Mouse (Mus musculus) frontal cortex, postnatal 36 days (tissue): ENCODE results near the gene Cdh4.

Experiments used
- DNase-seq, 2 experiments: peaks; one replicate each; pipeline ENCODE4 v3.0.0; 2022; ENCODE audit warnings: low spot score in 2 of 2

The Cdh4 gene

GRCm38 (mm10) chr2:179862676-179863075 is 420.4 kb downstream of the Cdh4 start:
- no peak for DNase-seq

- peak in 1 of 2 experiments; percentile 16 for DNase-seq
These were observed 421.0 kb downstream of the Cdh4 start for GRCm38 (mm10) chr2:179863266-179863665.

- no peak for DNase-seq
These were observed 422.9 kb downstream of the Cdh4 start for GRCm38 (mm10) chr2:179865097-179865496.

GRCm38 (mm10) chr2:179867669-179868068 is 425.4 kb downstream of the Cdh4 start:
- DNase-seq, result no peak

GRCm38 (mm10) chr2:179869871-179870270 is 427.6 kb downstream of the Cdh4 start:
- DNase-seq, result peak in 1 of 2 experiments; percentile 31

GRCm38 (mm10) chr2:179872724-179873123 is 430.5 kb downstream of the Cdh4 start:
- peak; percentile 45 to 46 for DNase-seq

GRCm38 (mm10) chr2:179873315-179873714 is 431.1 kb downstream of the Cdh4 start:
- peak in 1 of 2 experiments; percentile 24 for DNase-seq

- DNase-seq, result peak; percentile 55 to 58
These were observed 432.9 kb downstream of the Cdh4 start for GRCm38 (mm10) chr2:179875147-179875546.

GRCm38 (mm10) chr2:179877551-179878215 is 435.5 kb downstream of the Cdh4 start:
- peak; percentile 48 to 55 for DNase-seq

- DNase-seq, result no peak
These were observed 442.3 kb downstream of the Cdh4 start for GRCm38 (mm10) chr2:179884561-179884960.

GRCm38 (mm10) chr2:179891048-179891447 is 448.8 kb downstream of the Cdh4 start:
- DNase-seq, result no peak

- no peak for DNase-seq
These were observed 454.7 kb downstream of the Cdh4 start for GRCm38 (mm10) chr2:179896949-179897348.

GRCm38 (mm10) chr2:179912911-179913310 is 470.7 kb downstream of the Cdh4 start:
- DNase-seq, result no peak

- no peak for DNase-seq
These were observed 471.1 kb downstream of the Cdh4 start for GRCm38 (mm10) chr2:179913349-179913748.

- no peak for DNase-seq
These were observed 472.0 kb downstream of the Cdh4 start for GRCm38 (mm10) chr2:179914246-179914645.

GRCm38 (mm10) chr2:179916877-179917673 is 474.8 kb downstream of the Cdh4 start:
- DNase-seq, result peak; percentile 64 to 66

GRCm38 (mm10) chr2:179920042-179920441 is 477.8 kb downstream of the Cdh4 start:
- no peak for DNase-seq

GRCm38 (mm10) chr2:179921021-179921653 is 478.9 kb downstream of the Cdh4 start:
- no peak for DNase-seq

GRCm38 (mm10) chr2:179924038-179924437 is 481.8 kb downstream of the Cdh4 start:
- peak in 1 of 2 experiments; percentile 48 for DNase-seq

GRCm38 (mm10) chr2:179929166-179929565 is 486.9 kb downstream of the Cdh4 start:
- DNase-seq, result no peak

GRCm38 (mm10) chr2:179931741-179932140 is 489.5 kb downstream of the Cdh4 start:
- DNase-seq, result no peak

- no peak for DNase-seq
These were observed 491.9 kb downstream of the Cdh4 start for GRCm38 (mm10) chr2:179934165-179934564.
